Mouse (Mus musculus): ENCODE data around the gene Zfp579. TPM values are rescaled to one million over a fixed set of nuclear protein-coding genes. Genes with fewer than 3 reads are reported as not detected.

Zfp579 gene
- total and polyA plus RNA-seq, 2 experiments = 1.2 to 13.0 TPM

GRCm38 (mm10) chr7:4976832-4977231 lies 19.1 kb downstream of the Zfp579 start:
- Histone ChIP-seq H3K27me3 (ENCODE audit: control insufficient read depth, insufficient read depth, low read length) (no peaks in the 10 kb centered on the region), H3K27ac (replicated peaks; ENCODE audit: insufficient read depth, low read depth, low read length) (no peak overlapping the region), H3K4me3 (ENCODE audit: insufficient read depth, low read depth, low read length) (no peak overlapping the region), H3K79me2 (ENCODE audit: control insufficient read depth, insufficient read depth, low read length) (no peaks in the 10 kb centered on the region), H3K4me1 (ENCODE audit: control insufficient read depth, insufficient read depth, low read length) (no peaks in the 10 kb centered on the region), H3K36me3 (ENCODE audit: control insufficient read depth, insufficient read depth, low read length) (no peaks in the 10 kb centered on the region), H3K9ac (ENCODE audit: low read depth, low read length) (no peak overlapping the region)
- WGBS = 92% methylated on average over 7 of the region's 7 CpGs
- TF ChIP-seq POLR2A (IDR thresholded peaks at IDR 0.05; ENCODE audit: extremely low read depth, insufficient read depth, low read length) (no peak), CTCF (IDR thresholded peaks at IDR 0.05; ENCODE audit: low read depth, low read length) (peak; percentile 20; the same call in 1 of the 2 replicates)
- no peak for DNase-seq (ENCODE audit: extremely low read depth, low read depth, low spot score)

DNA sequence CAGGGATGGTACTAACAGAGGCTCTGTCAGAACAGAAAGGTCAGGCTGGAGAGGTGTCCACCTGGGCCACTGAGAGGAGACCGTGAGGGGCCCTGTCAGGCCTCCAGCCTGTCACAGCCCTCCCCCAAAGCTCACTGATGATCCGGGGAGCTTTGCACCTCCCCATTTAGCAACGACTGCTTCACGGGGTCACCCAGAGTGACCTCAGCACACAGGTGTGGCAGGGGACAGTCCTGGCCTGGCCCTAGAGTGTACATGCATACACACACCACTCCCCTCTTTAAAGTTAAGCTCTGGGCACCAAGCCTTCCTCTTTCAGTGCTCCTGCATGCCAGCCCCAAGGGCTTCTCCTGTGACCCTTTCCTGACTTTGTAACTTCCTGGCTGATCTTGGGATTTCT lies 20.5 kb downstream of the Zfp579 start:
- Histone ChIP-seq H3K27me3 (ENCODE audit: control insufficient read depth, insufficient read depth, low read length) (no peaks in the 10 kb centered on the region), H3K4me1 (ENCODE audit: control insufficient read depth, insufficient read depth, low read length) (no peaks in the 10 kb centered on the region), H3K9ac (ENCODE audit: low read depth, low read length) (no peak overlapping the region), H3K36me3 (ENCODE audit: control insufficient read depth, insufficient read depth, low read length) (no peaks in the 10 kb centered on the region), H3K79me2 (ENCODE audit: control insufficient read depth, insufficient read depth, low read length) (no peaks in the 10 kb centered on the region), H3K4me3 (ENCODE audit: insufficient read depth, low read depth, low read length) (no peak overlapping the region), H3K27ac (replicated peaks; ENCODE audit: insufficient read depth, low read depth, low read length) (no peak overlapping the region)
- WGBS = 40% methylated on average over 4 of the region's 4 CpGs
- DNase-seq (ENCODE audit: extremely low read depth, low read depth, low spot score) = no peak
- TF ChIP-seq CTCF (IDR thresholded peaks at IDR 0.05; ENCODE audit: low read depth, low read length) (no peak), POLR2A (IDR thresholded peaks at IDR 0.05; ENCODE audit: extremely low read depth, insufficient read depth, low read length) (no peak)

DNA sequence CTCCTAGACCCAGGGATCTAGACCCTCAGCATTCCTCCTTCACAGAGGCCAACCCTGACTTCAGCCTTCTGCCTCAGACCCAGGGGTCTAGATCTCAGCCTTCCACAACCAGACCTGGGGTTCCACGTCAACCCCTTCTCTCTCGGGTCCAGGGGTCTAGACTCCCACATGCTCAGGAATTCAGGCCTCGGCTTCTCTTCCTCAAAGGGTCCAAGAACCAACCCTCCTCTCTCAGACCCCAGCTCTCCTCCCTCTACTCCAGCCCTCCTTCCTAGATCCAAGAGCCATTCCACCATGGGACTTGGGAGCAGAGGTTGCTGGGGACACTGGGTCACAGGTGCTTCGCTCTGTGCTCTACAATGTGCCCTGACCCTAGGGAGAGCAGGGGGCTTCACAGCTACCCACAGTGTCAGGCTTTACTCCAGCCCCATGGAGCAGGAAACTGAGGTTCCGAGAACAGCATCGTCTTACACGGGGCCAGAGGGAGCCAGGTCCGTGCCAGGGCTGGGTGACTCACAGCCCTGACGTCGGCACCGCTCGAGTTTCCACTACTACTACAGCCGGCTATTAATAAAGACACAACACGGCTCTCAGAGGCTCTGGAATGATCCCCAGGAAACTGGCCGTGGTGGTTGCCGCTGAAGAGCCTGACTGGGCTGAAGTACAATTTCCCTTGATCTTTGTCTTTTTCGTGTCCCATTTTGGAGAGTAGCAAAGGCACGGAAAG lies 23.5 kb downstream of the Zfp579 start:
- TF ChIP-seq POLR2A (IDR thresholded peaks at IDR 0.05; ENCODE audit: extremely low read depth, insufficient read depth, low read length) = no peak
- TF ChIP-seq CTCF (IDR thresholded peaks at IDR 0.05; ENCODE audit: low read depth, low read length) = no peak
- H3K27ac ChIP-seq (replicated peaks; ENCODE audit: insufficient read depth, low read depth, low read length) = no peak overlapping the region
- 74% methylated on average over 18 of the region's 18 CpGs for WGBS
- no peaks in the 10 kb centered on the region for H3K27me3 ChIP-seq (ENCODE audit: control insufficient read depth, insufficient read depth, low read length)
- H3K4me1 ChIP-seq (ENCODE audit: control insufficient read depth, insufficient read depth, low read length) = no peaks in the 10 kb centered on the region
- H3K9ac ChIP-seq (ENCODE audit: low read depth, low read length) = no peak overlapping the region
- no peaks in the 10 kb centered on the region for H3K36me3 ChIP-seq (ENCODE audit: control insufficient read depth, insufficient read depth, low read length)
- no peak for DNase-seq (ENCODE audit: extremely low read depth, low read depth, low spot score)
- H3K79me2 ChIP-seq (ENCODE audit: control insufficient read depth, insufficient read depth, low read length) = no peaks in the 10 kb centered on the region
- H3K4me3 ChIP-seq (ENCODE audit: insufficient read depth, low read depth, low read length) = no peak overlapping the region

DNA sequence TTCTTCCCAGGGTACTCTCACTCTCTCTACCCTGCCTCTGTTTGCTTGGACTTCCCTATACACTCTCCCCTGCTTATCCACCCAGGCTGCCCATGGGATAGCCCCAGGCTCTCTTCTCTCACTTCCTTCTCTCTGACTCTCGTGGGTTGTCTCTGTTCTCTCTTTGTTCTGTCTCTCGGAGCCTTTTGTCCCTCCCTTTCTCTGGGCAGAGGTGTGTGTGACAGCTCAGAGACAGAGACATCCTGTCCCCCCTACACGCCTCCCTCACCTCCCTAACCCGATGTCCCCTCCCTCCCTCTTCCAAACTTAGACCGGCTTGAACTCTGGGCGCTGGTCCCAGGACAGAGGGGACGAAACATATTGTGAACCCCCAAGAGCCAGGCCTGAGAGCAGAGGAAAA lies 24.2 kb downstream of the Zfp579 start:
- no peaks in the 10 kb centered on the region for H3K79me2 ChIP-seq (ENCODE audit: control insufficient read depth, insufficient read depth, low read length)
- no peaks in the 10 kb centered on the region for H3K4me1 ChIP-seq (ENCODE audit: control insufficient read depth, insufficient read depth, low read length)
- 58% methylated on average over 7 of the region's 7 CpGs for WGBS
- TF ChIP-seq CTCF (IDR thresholded peaks at IDR 0.05; ENCODE audit: low read depth, low read length) (no peak), POLR2A (IDR thresholded peaks at IDR 0.05; ENCODE audit: extremely low read depth, insufficient read depth, low read length) (no peak)
- no peaks in the 10 kb centered on the region for H3K36me3 ChIP-seq (ENCODE audit: control insufficient read depth, insufficient read depth, low read length)
- DNase-seq (ENCODE audit: extremely low read depth, low read depth, low spot score) = no peak
- H3K27me3 ChIP-seq (ENCODE audit: control insufficient read depth, insufficient read depth, low read length) = no peaks in the 10 kb centered on the region
- H3K27ac ChIP-seq (replicated peaks; ENCODE audit: insufficient read depth, low read depth, low read length) = no peak overlapping the region
- H3K4me3 ChIP-seq (ENCODE audit: insufficient read depth, low read depth, low read length) = no peak overlapping the region
- no peak overlapping the region for H3K9ac ChIP-seq (ENCODE audit: low read depth, low read length)

DNA sequence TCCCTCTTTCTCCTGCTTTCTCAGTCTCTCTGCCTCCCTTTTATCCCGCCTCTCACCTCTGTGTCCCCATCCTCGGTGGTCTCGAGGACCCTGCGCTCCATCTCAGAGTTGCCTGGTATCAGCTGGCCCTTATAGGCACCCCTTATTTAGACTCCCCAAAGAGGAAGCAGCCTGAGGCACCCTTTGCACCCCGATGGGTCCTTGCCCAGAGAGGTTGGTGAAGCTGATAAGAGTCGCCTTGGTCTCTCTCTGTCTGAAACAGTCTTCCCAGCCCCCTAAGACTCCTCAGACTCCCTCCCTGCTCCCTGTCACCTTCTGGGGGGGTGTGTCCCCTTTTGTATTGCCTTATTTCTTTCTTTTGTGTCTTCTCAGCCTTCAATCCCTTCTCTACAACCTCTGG lies 24.9 kb downstream of the Zfp579 start, which contains the start of gene Sbk3:
Gene Sbk3, minus strand, starts transcription at position 101 of the 400 bp plus-strand sequence.
- no peaks in the 10 kb centered on the region for H3K36me3 ChIP-seq (ENCODE audit: control insufficient read depth, insufficient read depth, low read length)
- no peak within 1 kb of the TSS for H3K27ac ChIP-seq (replicated peaks; ENCODE audit: insufficient read depth, low read depth, low read length)
- no peak for TF ChIP-seq CTCF (IDR thresholded peaks at IDR 0.05; ENCODE audit: low read depth, low read length)
- TF ChIP-seq POLR2A (IDR thresholded peaks at IDR 0.05; ENCODE audit: extremely low read depth, insufficient read depth, low read length) = no peak
- H3K9ac ChIP-seq (ENCODE audit: low read depth, low read length) = no peak within 1 kb of the TSS
- H3K4me3 ChIP-seq (ENCODE audit: insufficient read depth, low read depth, low read length) = no peak within 1 kb of the TSS
- H3K79me2 ChIP-seq (ENCODE audit: control insufficient read depth, insufficient read depth, low read length) = no peaks in the 10 kb centered on the region
- H3K27me3 ChIP-seq (ENCODE audit: control insufficient read depth, insufficient read depth, low read length) = no peaks in the 10 kb centered on the region
- WGBS = 47% methylated on average over 6 of the region's 6 CpGs
- no peaks in the 10 kb centered on the region for H3K4me1 ChIP-seq (ENCODE audit: control insufficient read depth, insufficient read depth, low read length)
- DNase-seq (ENCODE audit: extremely low read depth, low read depth, low spot score) = no peak

- no peak overlapping the region for H3K9ac ChIP-seq (ENCODE audit: low read depth, low read length)
- WGBS = 85% methylated on average over 5 of the region's 5 CpGs
- no peaks in the 10 kb centered on the region for H3K79me2 ChIP-seq (ENCODE audit: control insufficient read depth, insufficient read depth, low read length)
- no peaks in the 10 kb centered on the region for H3K36me3 ChIP-seq (ENCODE audit: control insufficient read depth, insufficient read depth, low read length)
- H3K4me1 ChIP-seq (ENCODE audit: control insufficient read depth, insufficient read depth, low read length) = peaks cover 2% of the 10 kb centered on the region; the same call in 1 of the 2 replicates
- no peak for DNase-seq (ENCODE audit: extremely low read depth, low read depth, low spot score)
- no peak overlapping the region for H3K4me3 ChIP-seq (ENCODE audit: insufficient read depth, low read depth, low read length)
- H3K27me3 ChIP-seq (ENCODE audit: control insufficient read depth, insufficient read depth, low read length) = no peaks in the 10 kb centered on the region
- TF ChIP-seq POLR2A (IDR thresholded peaks at IDR 0.05; ENCODE audit: extremely low read depth, insufficient read depth, low read length) (no peak), CTCF (IDR thresholded peaks at IDR 0.05; ENCODE audit: low read depth, low read length) (no peak)
- H3K27ac ChIP-seq (replicated peaks; ENCODE audit: insufficient read depth, low read depth, low read length) = no peak overlapping the region
Observed at GRCm38 (mm10) chr7:4964988-4965387, 31.0 kb downstream of the Zfp579 start.

All from liver, adult 2 months (tissue).